ENCODE assay signal across 8 mouse cellular contexts in genomic region chr4:102588668-102589455, GRCm38 (mm10).
DNase-seq lines count a peak whose midpoint lies in the region; ATAC-seq and TF ChIP-seq lines count a peak whose summit lies in the region.

No protein-coding gene starts in this region.

- no peak for TF ChIP-seq CTCF in CH12.LX (conservative IDR thresholded peaks at IDR 0.05 in 1 of 2, IDR thresholded peaks at IDR 0.05 in 1 of 2; ENCODE audit: low read depth in 2 of 2, low read length in 2 of 2)

- H3K36me3 ChIP-seq in CH12.LX (replicated peaks in 1 of 2; ENCODE audit: control insufficient read depth in 1 of 2, insufficient read depth in 1 of 2, low read length in 1 of 2) = peaks cover 23 to 64% of the 10 kb centered on the region in 2 experiments
- no peaks in the 10 kb centered on the region for H3K36me3 ChIP-seq in intestine, embryonic 14.5 days (ENCODE audit: control insufficient read depth, insufficient read depth, low read length)

- WGBS in intestine, embryonic 14.5 days = 50% methylated on average over 12 of the region's 12 CpGs

- no peaks in the 10 kb centered on the region for H3K27me3 ChIP-seq in CH12.LX (replicated peaks)
- no peaks in the 10 kb centered on the region for H3K27me3 ChIP-seq in intestine, embryonic 14.5 days (replicated peaks; ENCODE audit: control insufficient read depth, insufficient read depth, low read length)

- peak overlapping the region; percentile 24; the same call in 1 of the 2 replicates for H3K27ac ChIP-seq in CH12.LX (ENCODE audit: insufficient read depth, low read depth)
- no peak overlapping the region for H3K27ac ChIP-seq in intestine, embryonic 14.5 days (ENCODE audit: low read depth)

- H3K9me3 ChIP-seq in CH12.LX (replicated peaks; ENCODE audit: low read length) = no peaks in the 10 kb centered on the region
- no peaks in the 10 kb centered on the region for H3K9me3 ChIP-seq in intestine, embryonic 14.5 days (ENCODE audit: control insufficient read depth, low read length)

- dilution Hi-C loops in CH12.LX (cut with MboI; ENCODE audit: extremely low pct_ligation_motif_present, extremely low pct_unique_long_range_greater_than_20kb, low sequenced_read_pairs) = no loop called here

- TF ChIP-seq EP300 in CH12.LX (IDR thresholded peaks at IDR 0.05; ENCODE audit: low read length) = no peak

- in situ Hi-C loops in CH12.LX (cut with MboI; ENCODE audit: low pct_ligation_motif_present, low pct_unique_long_range_greater_than_20kb, low sequenced_read_pairs) = no loop called here

- H3K4me1 ChIP-seq in CH12.LX (ENCODE audit: control insufficient read depth in 1 of 2, insufficient read depth in 2 of 2) = peaks cover 31 to 91% of the 10 kb centered on the region in 2 experiments
- H3K4me1 ChIP-seq in intestine, embryonic 14.5 days (replicated peaks; ENCODE audit: control insufficient read depth, insufficient read depth, low read length) = peaks cover 13% of the 10 kb centered on the region; the same call in 1 of the 2 replicates

- no peak for ATAC-seq in intestine, embryonic 14.5 days (replicated peaks; ENCODE audit: low FRiP score, low TSS enrichment, low read depth)
- peak; percentile 77 for ATAC-seq in megakaryocyte progenitor cell, adult 5-6 weeks (replicated peaks; ENCODE audit: poor library complexity)

- DNase-seq in CH12.LX (ENCODE audit: extremely low read depth) = no peak
- peak; percentile 42 for DNase-seq in cerebellum, adult 8-10 months
- peak; percentile 99 for DNase-seq in heart, adult 11 months
- DNase-seq in intestine, embryonic 14.5 days (ENCODE audit: low spot score) = no peak
- DNase-seq in left cerebral cortex, postnatal 10 days (ENCODE audit: extremely low spot score in 1 of 2, low spot score in 2 of 2) = peak; percentile 43 to 67
- DNase-seq in telencephalon, adult 2 months (ENCODE audit: low read depth, low spot score) = peak; percentile 88
- DNase-seq in natural killer cell, adult 2 months (ENCODE audit: low spot score in 2 of 2) = no peak

- TF ChIP-seq POLR2A in CH12.LX (IDR thresholded peaks at IDR 0.05; ENCODE audit: low read depth, low read length) = no peak

- no peak for TF ChIP-seq RAD21 in CH12.LX (IDR thresholded peaks at IDR 0.05; ENCODE audit: low read depth, low read length)

- peaks cover 79% of the 10 kb centered on the region for H3K79me2 ChIP-seq in CH12.LX (replicated peaks; ENCODE audit: control insufficient read depth, extremely low read depth, insufficient read depth, poor library complexity, severe bottlenecking)

- H3K4me3 ChIP-seq in CH12.LX (replicated peaks in 1 of 3; ENCODE audit: low read depth in 2 of 3, low read length in 2 of 3, poor library complexity in 1 of 3) = no peak overlapping the region
- peak overlapping the region; percentile 12; the same call in 1 of the 2 replicates for H3K4me3 ChIP-seq in intestine, embryonic 14.5 days (ENCODE audit: low read depth, low read length)

- H3K4me2 ChIP-seq in CH12.LX (ENCODE audit: insufficient read depth, low read depth, poor library complexity, severe bottlenecking) = peak overlapping the region; percentile 27
- H3K4me2 ChIP-seq in intestine, embryonic 14.5 days (ENCODE audit: low read length) = peak overlapping the region; percentile 43

- intact Hi-C loops in left cerebral cortex, postnatal 10 days (cut with DNase I) = no loop called here

- no peak overlapping the region for H3K9ac ChIP-seq in CH12.LX (ENCODE audit: insufficient read depth, low read depth)
- H3K9ac ChIP-seq in intestine, embryonic 14.5 days (ENCODE audit: low read length) = no peak overlapping the region

TF ChIP-seq in CH12.LX, 34 proteins besides CTCF, POLR2A, EP300 and RAD21:
- TF ChIP-seq MAZ (IDR thresholded peaks at IDR 0.05; ENCODE audit: low read depth, low read length) (no peak), MAX (IDR thresholded peaks at IDR 0.05; ENCODE audit: low read length) (no peak), ZC3H11A (IDR thresholded peaks at IDR 0.05; ENCODE audit: low read depth, low read length) (no peak), CHD2 (IDR thresholded peaks at IDR 0.05; ENCODE audit: low read length) (no peak), NRF1 (IDR thresholded peaks at IDR 0.05; ENCODE audit: low read depth, low read length) (no peak), ETS1 (conservative IDR thresholded peaks at IDR 0.05; ENCODE audit: low read depth, low read length) (no peak), JUN (IDR thresholded peaks at IDR 0.05; ENCODE audit: insufficient read depth, low read depth, low read length) (no peak), USF1 (IDR thresholded peaks at IDR 0.05; ENCODE audit: low read depth, low read length) (no peak), MAFK (IDR thresholded peaks at IDR 0.05; ENCODE audit: insufficient replicate concordance, low read length) (no peak), MXI1 (IDR thresholded peaks at IDR 0.05; ENCODE audit: low read depth, low read length) (no peak), MEF2A (IDR thresholded peaks at IDR 0.05; ENCODE audit: borderline replicate concordance, low read depth, low read length) (no peak), PAX5 (IDR thresholded peaks at IDR 0.05; ENCODE audit: low read length) (no peak), BHLHE40 (IDR thresholded peaks at IDR 0.05; ENCODE audit: low read depth, low read length) (no peak), UBTF (IDR thresholded peaks at IDR 0.05; ENCODE audit: low read depth, low read length) (no peak), KAT2A (IDR thresholded peaks at IDR 0.05; ENCODE audit: insufficient replicate concordance, low read length) (no peak), HCFC1 (IDR thresholded peaks at IDR 0.05; ENCODE audit: low read depth, low read length) (no peak), GABPA (IDR thresholded peaks at IDR 0.05; ENCODE audit: insufficient replicate concordance, low read depth, low read length) (no peak)

Comparison
In these comparisons a context has a peak if more than half of its experiments do, and no peak if none do; other contexts are left out.
1. DNase-seq: peak in cerebellum, adult 8-10 months (single experiment), heart, adult 11 months (single experiment), left cerebral cortex, postnatal 10 days (2 of 2) and telencephalon, adult 2 months (single experiment); none in CH12.LX (single experiment), intestine, embryonic 14.5 days (single experiment) and natural killer cell, adult 2 months (0 of 2).